Mouse (Mus musculus) ES-Bruce4 (cell line): ENCODE data around the gene Hmmr.

Experiments
- CTCF ChIP-seq: IDR thresholded peaks from one replicate; pipeline ENCODE4 v1.8.1; 2011; ENCODE audit warnings: low read depth, low read length
- EP300 ChIP-seq: IDR thresholded peaks from 2 replicates; pipeline ENCODE4 v1.6.1; 2011; ENCODE audit warnings: low read depth, low read length; ENCODE audit not compliant: insufficient read depth
- POLR2A ChIP-seq: IDR thresholded peaks from one replicate; pipeline ENCODE4 v1.8.1; 2011; ENCODE audit warnings: low read length; ENCODE audit not compliant: insufficient read depth

DNA sequence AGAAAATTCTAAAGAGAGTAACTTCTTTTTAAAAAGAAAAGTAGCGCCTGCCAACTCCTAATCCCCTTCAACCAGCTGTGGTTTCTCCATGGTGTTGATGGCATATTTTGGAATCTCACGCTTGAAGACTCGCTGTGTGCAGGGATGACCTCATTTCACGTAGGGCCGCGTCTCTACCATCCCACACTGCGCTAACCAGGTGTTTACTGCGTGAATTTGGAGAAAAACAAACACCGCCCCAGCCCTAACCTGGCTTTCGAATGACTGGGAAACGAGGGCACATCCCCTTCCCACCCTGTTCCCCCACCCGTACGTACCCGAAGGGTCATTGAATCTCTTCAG lies 254 bp downstream of the Hmmr start:
- TF ChIP-seq CTCF (no peak), POLR2A (no peak), EP300 (no peak)
